Mouse (Mus musculus) MEL (cell line): ENCODE measurements around the gene Fam210b. TPM values are rescaled to one million over a fixed set of nuclear protein-coding genes. Genes with fewer than 3 reads are reported as not detected.
A peak's percentile ranks its signal among the peaks of the same experiment; 100 is the strongest.

ENCODE experiments used
- DNase-seq: peaks from one replicate; pipeline ENCODE4 v3.0.0; 2011; ENCODE audit warnings: low read depth, low spot score
- H3K27ac ChIP-seq: 2 replicates; pipeline ENCODE4 v1.5.1; 2012; ENCODE audit warnings: low read depth, mild to moderate bottlenecking, control low read depth, low read length, moderate library complexity; ENCODE audit not compliant: control insufficient read depth
- H3K27me3 ChIP-seq, 2 experiments: fragments of 150-350 bp in 1 of 2; sonication (generic) in 1 of 2; 2 replicates each; pipeline ENCODE4 v1.6.1; 2012; ENCODE audit warnings: low read length in 2 of 2, mild to moderate bottlenecking in 2 of 2, improper control_type of control experiment in 1 of 2, moderate library complexity in 1 of 2; ENCODE audit not compliant: insufficient read depth in 2 of 2, control insufficient read depth in 1 of 2
- H3K36me3 ChIP-seq, 2 experiments: 2 replicates each; pipeline ENCODE4 v1.6.1; 2012 to 2014; ENCODE audit warnings: low read length in 2 of 2, improper control_type of control experiment in 1 of 2, inconsistent platforms in 1 of 2, mild to moderate bottlenecking in 1 of 2; ENCODE audit not compliant: insufficient read depth in 2 of 2, control insufficient read depth in 1 of 2
- H3K4me1 ChIP-seq, 2 experiments: fragments of 150-350 bp in 1 of 2; sonication (generic) in 1 of 2; 2 replicates each; pipeline ENCODE4 v1.6.1; 2012; ENCODE audit warnings: low read length in 2 of 2, improper control_type of control experiment in 1 of 2, mild to moderate bottlenecking in 1 of 2; ENCODE audit not compliant: insufficient read depth in 2 of 2, control insufficient read depth in 1 of 2
- H3K4me3 ChIP-seq, 2 experiments: fragments of 150-350 bp in 1 of 2; sonication (generic) in 1 of 2; 2 replicates each; pipeline ENCODE4 v1.5.1; 2012; ENCODE audit warnings: low read depth in 2 of 2, low read length in 2 of 2, mild to moderate bottlenecking in 2 of 2, moderate library complexity in 2 of 2, control low read depth in 1 of 2, improper control_type of control experiment in 1 of 2; ENCODE audit not compliant: control insufficient read depth in 1 of 2, insufficient read depth in 1 of 2
- H3K79me2 ChIP-seq: 2 replicates; pipeline ENCODE4 v1.6.1; 2012; ENCODE audit warnings: mild to moderate bottlenecking, low read length, moderate library complexity; ENCODE audit not compliant: control insufficient read depth, poor library complexity, insufficient read depth
- H3K9ac ChIP-seq: 2 replicates; pipeline ENCODE4 v1.6.1; 2012; ENCODE audit warnings: low read depth, mild to moderate bottlenecking, control low read depth, low read length, moderate library complexity; ENCODE audit not compliant: control insufficient read depth, poor library complexity, severe bottlenecking
- H3K9me3 ChIP-seq: fragments of 150-350 bp; sonication (generic); replicated peaks from 2 replicates; pipeline ENCODE4 v1.6.1; 2012; ENCODE audit warnings: mild to moderate bottlenecking, low read length, improper control_type of control experiment, moderate library complexity; ENCODE audit not compliant: insufficient read depth
- CHD2 ChIP-seq: IDR thresholded peaks from 2 replicates; pipeline ENCODE4 v1.6.1; 2011; ENCODE audit warnings: low read length, improper control_type of control experiment
- E2F4 ChIP-seq: IDR thresholded peaks from 2 replicates; pipeline ENCODE4 v1.6.1; 2011; ENCODE audit warnings: low read depth, low read length, improper control_type of control experiment, borderline replicate concordance
- EP300 ChIP-seq, 2 experiments: IDR thresholded peaks; 2 replicates each; pipeline ENCODE4 v1.6.1; 2011; ENCODE audit warnings: improper control_type of control experiment in 2 of 2, low read length in 2 of 2, low read depth in 1 of 2, mild to moderate bottlenecking in 1 of 2
- ETS1 ChIP-seq: IDR thresholded peaks from 2 replicates; pipeline ENCODE4 v1.6.1; 2012; ENCODE audit warnings: low read depth, mild to moderate bottlenecking, inconsistent platforms, low read length, improper control_type of control experiment, moderate library complexity
- GATA1 ChIP-seq: IDR thresholded peaks from 2 replicates; pipeline ENCODE4 v1.6.1; 2011; ENCODE audit warnings: low read depth, low read length, improper control_type of control experiment
- MAFK ChIP-seq: IDR thresholded peaks from 2 replicates; pipeline ENCODE4 v1.6.1; 2011; ENCODE audit warnings: low read depth, mild to moderate bottlenecking, low read length, improper control_type of control experiment, borderline replicate concordance
- MAZ ChIP-seq: IDR thresholded peaks from 2 replicates; pipeline ENCODE4 v1.6.1; 2012; ENCODE audit warnings: low read depth, mild to moderate bottlenecking, inconsistent platforms, low read length, improper control_type of control experiment
- RCOR1 ChIP-seq: IDR thresholded peaks from 2 replicates; pipeline ENCODE4 v1.6.1; 2012; ENCODE audit warnings: low read depth, mild to moderate bottlenecking, inconsistent platforms, low read length, improper control_type of control experiment
- SMC3 ChIP-seq: IDR thresholded peaks from 2 replicates; pipeline ENCODE4 v1.6.1; 2011; ENCODE audit warnings: low read depth, low read length, improper control_type of control experiment
- TAL1 ChIP-seq: IDR thresholded peaks from 2 replicates; pipeline ENCODE4 v1.6.1; 2012; ENCODE audit warnings: mild to moderate bottlenecking, inconsistent platforms, low read length, moderate library complexity, mixed read lengths
- TCF12 ChIP-seq: IDR thresholded peaks from 2 replicates; pipeline ENCODE4 v1.6.1; 2014; ENCODE audit warnings: low read depth, mild to moderate bottlenecking, inconsistent platforms, low read length, improper control_type of control experiment, moderate library complexity
- ZC3H11A ChIP-seq: IDR thresholded peaks from 2 replicates; pipeline ENCODE4 v1.6.1; 2012; ENCODE audit warnings: low read depth, mild to moderate bottlenecking, inconsistent platforms, low read length, improper control_type of control experiment
- ZNF384 ChIP-seq: IDR thresholded peaks from 2 replicates; pipeline ENCODE4 v1.6.1; 2012; ENCODE audit warnings: low read depth, mild to moderate bottlenecking, inconsistent platforms, low read length, improper control_type of control experiment
- polyA plus RNA-seq, 2 experiments: library from polyadenylated mRNA; stranded (reverse) in 1 of 2; unstranded in 1 of 2; fragments of >175 nt in 1 of 2; fragments of >200 nt in 1 of 2; gene quantifications; 2 replicates each; pipeline versions ENCODE4 v1.2.1 to v1.2.4; 2012; ENCODE audit warnings: low replicate concordance in 2 of 2, low read depth in 1 of 2; ENCODE audit not compliant: insufficient read length in 2 of 2, insufficient read depth in 1 of 2, missing spikeins in 1 of 2
- total RNA-seq: library from RNA; depleted of rRNA; stranded (reverse); fragments of 300-350 nt; gene quantifications from 2 replicates; pipeline ENCODE4 v1.2.3, GENCODE M21; 2012

Gene Fam210b
- total and polyA plus RNA-seq, 3 experiments = 3.5 to 11.4 TPM; not detected in 1

DNA sequence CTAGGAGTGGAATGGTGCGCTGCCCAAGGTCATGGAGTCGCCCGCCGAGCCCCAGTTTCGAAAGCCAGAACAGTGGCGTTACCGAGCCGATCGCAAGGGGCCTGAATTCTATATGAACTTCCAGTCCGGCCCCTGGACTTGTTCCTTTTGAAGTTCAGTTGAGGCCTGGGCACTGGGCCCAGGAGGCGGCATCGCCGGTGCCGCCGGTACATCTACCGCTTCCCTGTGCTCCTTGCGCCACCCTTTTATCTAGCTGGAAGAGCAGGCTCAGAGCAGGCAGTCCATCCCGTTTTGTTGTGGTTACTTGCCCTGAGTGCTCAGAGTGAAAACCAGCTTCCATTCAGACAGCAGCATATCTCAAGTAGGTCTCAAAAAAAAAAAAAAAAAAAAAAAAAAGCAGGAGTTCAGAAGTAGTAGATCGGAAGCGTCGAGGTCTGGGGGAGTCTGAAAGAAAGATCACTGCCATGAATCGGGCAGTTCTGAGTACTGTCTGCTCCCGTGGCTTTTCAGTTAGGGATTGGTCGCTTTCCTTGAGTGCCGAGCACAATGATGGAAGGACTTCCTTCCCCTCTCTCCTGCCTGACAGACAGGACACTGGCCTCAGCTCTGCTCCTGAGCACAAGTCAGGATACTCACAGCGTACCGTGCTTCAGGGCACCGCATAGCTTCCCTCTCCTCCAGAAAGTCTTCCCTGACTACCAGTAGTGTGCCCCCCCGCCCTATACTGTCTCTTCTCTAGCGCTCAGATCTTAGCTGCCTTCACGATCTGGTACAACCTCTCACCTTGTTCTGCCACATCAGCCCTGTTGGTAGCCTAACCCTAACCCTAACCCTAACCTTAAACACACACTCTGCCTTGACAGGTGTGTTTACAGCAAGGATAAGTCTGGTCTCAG lies 917 bp downstream of the Fam210b start:
- Histone ChIP-seq H3K4me3 (peak overlapping the region; percentile 64 to 70), H3K27ac (peak overlapping the region; percentile 9; the same call in 1 of the 2 replicates), H3K27me3 (no peaks in the 10 kb centered on the region), H3K36me3 (peaks cover 0 to 24% of the 10 kb centered on the region in 2 experiments; a peak in 2 of 4 replicates), H3K9ac (peak overlapping the region; percentile 69), H3K79me2 (no peaks in the 10 kb centered on the region; the same call in 1 of the 2 replicates), H3K9me3 (no peaks in the 10 kb centered on the region)
- DNase-seq = peak; percentile 68
- TF ChIP-seq E2F4 (no peak), ZNF384 (peak; percentile 92)
- TF ChIP-seq, all 39 proteins: peak for 1
- peaks cover 10 to 31% of the 10 kb centered on the region in 2 experiments for H3K4me1 ChIP-seq

- peak overlapping the region; percentile 64 to 70; a peak in 1 of 4 replicates for H3K4me3 ChIP-seq
- peaks cover 0 to 24% of the 10 kb centered on the region in 2 experiments; a peak in 2 of 4 replicates for H3K36me3 ChIP-seq
- peak; percentile 26 to 46; a peak in 2 of 4 replicates for TF ChIP-seq EP300 (IDR thresholded peaks at IDR 0.05; ENCODE audit: low read depth in 1 of 2, low read length in 2 of 2)
- TF ChIP-seq ETS1 = peak; percentile 25; the same call in 1 of the 2 replicates
- no peak for TF ChIP-seq ZC3H11A
- TF ChIP-seq TAL1 = peak; percentile 55
- TF ChIP-seq SMC3 = no peak
- TF ChIP-seq GATA1 = peak; percentile 69
- TF ChIP-seq, all 39 proteins: peak for 4
- H3K9ac ChIP-seq = no peak overlapping the region
- no peaks in the 10 kb centered on the region for H3K27me3 ChIP-seq
- H3K4me1 ChIP-seq = peaks cover 10 to 31% of the 10 kb centered on the region in 2 experiments
- no peaks in the 10 kb centered on the region for H3K9me3 ChIP-seq
- peak; percentile 74 for DNase-seq
- H3K27ac ChIP-seq = no peak overlapping the region; the same call in 1 of the 2 replicates
- no peaks in the 10 kb centered on the region; the same call in 1 of the 2 replicates for H3K79me2 ChIP-seq
These were observed 1.7 kb downstream of the Fam210b start for GRCm38 (mm10) chr2:172346933-172347611.

DNA sequence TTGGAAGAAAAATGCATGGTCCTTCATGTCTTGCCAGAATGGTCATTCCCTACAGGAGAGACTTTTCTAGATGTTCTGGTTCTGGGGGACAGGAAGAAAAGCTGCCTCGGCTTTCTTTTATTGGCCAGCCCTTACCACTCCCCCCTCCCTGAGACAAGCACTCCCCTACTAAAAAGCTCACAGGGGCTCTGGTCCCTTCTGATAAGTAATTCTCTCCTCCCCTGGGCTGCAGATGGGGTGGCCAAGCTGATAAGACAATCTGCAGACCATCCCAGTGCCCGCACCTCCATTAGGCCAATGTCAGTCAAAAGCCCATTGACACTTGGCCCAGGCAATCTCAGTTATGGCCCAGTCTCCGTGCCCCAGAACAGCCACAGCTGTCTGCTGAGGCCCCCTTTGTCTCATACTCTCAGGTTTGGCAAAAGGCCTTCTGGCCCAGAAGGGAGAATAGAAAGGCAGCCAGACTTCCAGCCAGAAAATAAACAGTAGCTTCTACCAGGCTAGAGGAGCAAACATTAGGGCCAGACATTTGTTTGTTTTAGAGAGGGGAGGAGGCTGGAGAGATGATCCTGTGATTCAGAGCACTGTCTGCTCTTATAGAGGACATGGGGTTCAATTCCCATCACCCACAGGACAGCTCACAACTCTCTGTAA lies 3.1 kb downstream of the Fam210b start:
- Histone ChIP-seq H3K79me2 (no peaks in the 10 kb centered on the region; the same call in 1 of the 2 replicates), H3K27ac (peak overlapping the region; percentile 50), H3K27me3 (no peaks in the 10 kb centered on the region), H3K4me1 (peaks cover 10 to 31% of the 10 kb centered on the region in 2 experiments), H3K36me3 (peaks cover 0 to 24% of the 10 kb centered on the region in 2 experiments; a peak in 2 of 4 replicates), H3K9me3 (no peaks in the 10 kb centered on the region), H3K9ac (no peak overlapping the region), H3K4me3 (no peak overlapping the region)
- DNase-seq = peak; percentile 61
- peak; percentile 80 for TF ChIP-seq GATA1
- peak; percentile 50 for TF ChIP-seq RCOR1
- peak; percentile 69 for TF ChIP-seq MAZ
- TF ChIP-seq TCF12 = peak; percentile 92
- TF ChIP-seq TAL1 = peak; percentile 91
- TF ChIP-seq ETS1 = peak; percentile 53; the same call in 1 of the 2 replicates
- no peak for TF ChIP-seq MAFK
- TF ChIP-seq EP300 (IDR thresholded peaks at IDR 0.05; ENCODE audit: low read depth in 1 of 2, low read length in 2 of 2) = peak; percentile 49 to 81
- TF ChIP-seq CHD2 = no peak
